Mouse (Mus musculus): ENCODE results near the gene Lamb2. TPM values are rescaled to one million over a fixed set of nuclear protein-coding genes. Genes with fewer than 3 reads are reported as not detected.

Gene Lamb2
- total and polyA plus RNA-seq, 3 experiments, result 0.58 to 0.84 TPM; not detected in 1

GRCm38 (mm10) chr9:108493246-108493645, 13.7 kb downstream of the Lamb2 start:
- Histone ChIP-seq H3K9me3 (replicated peaks; ENCODE audit: insufficient read depth, low read length) (no peaks in the 10 kb centered on the region), H3K27ac (ENCODE audit: control insufficient read depth, low read depth, low read length) (no peak overlapping the region), H3K4me1 (ENCODE audit: control insufficient read depth in 1 of 2, insufficient read depth in 2 of 2, low read length in 2 of 2) (peaks cover 4 to 9% of the 10 kb centered on the region in 2 experiments), H3K36me3 (ENCODE audit: control insufficient read depth in 1 of 2, insufficient read depth in 2 of 2, low read length in 2 of 2) (peaks cover 5 to 25% of the 10 kb centered on the region in 2 experiments; a peak in 3 of 4 replicates), H3K79me2 (ENCODE audit: control insufficient read depth, insufficient read depth, low read length, poor library complexity) (peaks cover 23% of the 10 kb centered on the region), H3K27me3 (ENCODE audit: control insufficient read depth in 1 of 2, insufficient read depth in 2 of 2, low read length in 2 of 2) (no peaks in the 10 kb centered on the region), H3K4me3 (ENCODE audit: control insufficient read depth in 1 of 2, insufficient read depth in 1 of 2, low read depth in 2 of 2, low read length in 2 of 2) (no peak overlapping the region), H3K9ac (ENCODE audit: control insufficient read depth, low read depth, low read length, poor library complexity, severe bottlenecking) (no peak overlapping the region)
- no peak for DNase-seq (ENCODE audit: low read depth, low spot score)
- TF ChIP-seq POLR2A (IDR thresholded peaks at IDR 0.05; ENCODE audit: control insufficient read depth in 1 of 2, insufficient read depth in 1 of 2, low read depth in 1 of 2, low read length in 2 of 2, poor library complexity in 1 of 2) (no peak), SMC3 (IDR thresholded peaks at IDR 0.05; ENCODE audit: low read depth, low read length) (no peak), MXI1 (IDR thresholded peaks at IDR 0.05; ENCODE audit: low read depth, low read length) (no peak), MYC (IDR thresholded peaks at IDR 0.05; ENCODE audit: low read depth, low read length) (no peak), UBTF (IDR thresholded peaks at IDR 0.05; ENCODE audit: borderline replicate concordance, insufficient read depth, low read depth, low read length) (no peak), ZNF384 (IDR thresholded peaks at IDR 0.05; ENCODE audit: low read depth, low read length) (no peak), SIN3A (IDR thresholded peaks at IDR 0.05; ENCODE audit: low read length) (no peak)

GRCm38 (mm10) chr9:108494146-108494825, 14.8 kb downstream of the Lamb2 start:
- Histone ChIP-seq H3K36me3 (ENCODE audit: control insufficient read depth in 1 of 2, insufficient read depth in 2 of 2, low read length in 2 of 2) (peaks cover 5 to 26% of the 10 kb centered on the region in 2 experiments; a peak in 3 of 4 replicates), H3K4me3 (ENCODE audit: control insufficient read depth in 1 of 2, insufficient read depth in 1 of 2, low read depth in 2 of 2, low read length in 2 of 2) (no peak overlapping the region), H3K79me2 (ENCODE audit: control insufficient read depth, insufficient read depth, low read length, poor library complexity) (peaks cover 23% of the 10 kb centered on the region), H3K9me3 (replicated peaks; ENCODE audit: insufficient read depth, low read length) (no peaks in the 10 kb centered on the region), H3K9ac (ENCODE audit: control insufficient read depth, low read depth, low read length, poor library complexity, severe bottlenecking) (no peak overlapping the region), H3K27ac (ENCODE audit: control insufficient read depth, low read depth, low read length) (no peak overlapping the region), H3K27me3 (ENCODE audit: control insufficient read depth in 1 of 2, insufficient read depth in 2 of 2, low read length in 2 of 2) (no peaks in the 10 kb centered on the region), H3K4me1 (ENCODE audit: control insufficient read depth in 1 of 2, insufficient read depth in 2 of 2, low read length in 2 of 2) (peaks cover 4 to 9% of the 10 kb centered on the region in 2 experiments)
- no peak for DNase-seq (ENCODE audit: low read depth, low spot score)
- TF ChIP-seq MAZ (IDR thresholded peaks at IDR 0.05; ENCODE audit: low read depth, low read length) (no peak), MAX (IDR thresholded peaks at IDR 0.05; ENCODE audit: low read length) (no peak), NRF1 (IDR thresholded peaks at IDR 0.05; ENCODE audit: insufficient read depth, low read depth, low read length, poor library complexity, severe bottlenecking) (no peak), MYB (IDR thresholded peaks at IDR 0.05; ENCODE audit: low read depth, low read length) (no peak), USF1 (IDR thresholded peaks at IDR 0.05; ENCODE audit: low read depth, low read length) (no peak), POLR2AphosphoS5 (IDR thresholded peaks at IDR 0.05; ENCODE audit: borderline replicate concordance, low read depth, low read length) (no peak), CTCF (IDR thresholded peaks at IDR 0.05 in 2 of 3, conservative IDR thresholded peaks at IDR 0.05 in 1 of 3; ENCODE audit: control insufficient read depth in 1 of 3, insufficient read depth in 1 of 3, low read depth in 2 of 3, low read length in 3 of 3, poor library complexity in 1 of 3, severe bottlenecking in 1 of 3) (no peak), ELF1 (IDR thresholded peaks at IDR 0.05; ENCODE audit: low read depth, low read length) (no peak), RAD21 (IDR thresholded peaks at IDR 0.05; ENCODE audit: low read depth, low read length) (no peak), ZKSCAN1 (IDR thresholded peaks at IDR 0.05; ENCODE audit: low read depth, low read length) (no peak), TAL1 (IDR thresholded peaks at IDR 0.05; ENCODE audit: low read length) (no peak), SMC3 (IDR thresholded peaks at IDR 0.05; ENCODE audit: low read depth, low read length) (no peak), POLR2A (IDR thresholded peaks at IDR 0.05; ENCODE audit: control insufficient read depth in 1 of 2, insufficient read depth in 1 of 2, low read depth in 1 of 2, low read length in 2 of 2, poor library complexity in 1 of 2) (no peak), KAT2A (conservative IDR thresholded peaks at IDR 0.05; ENCODE audit: low read depth, low read length) (no peak), NELFE (IDR thresholded peaks at IDR 0.05; ENCODE audit: low read depth, low read length) (no peak)

All from MEL (cell line).